Mouse (Mus musculus) cerebellum, adult 18-20 months (tissue): ENCODE results near the gene Slc45a3.

ENCODE experiments used
- DNase-seq, 2 experiments: peaks; one replicate each; pipeline ENCODE4 v3.0.0; 2021

Gene Slc45a3

DNA sequence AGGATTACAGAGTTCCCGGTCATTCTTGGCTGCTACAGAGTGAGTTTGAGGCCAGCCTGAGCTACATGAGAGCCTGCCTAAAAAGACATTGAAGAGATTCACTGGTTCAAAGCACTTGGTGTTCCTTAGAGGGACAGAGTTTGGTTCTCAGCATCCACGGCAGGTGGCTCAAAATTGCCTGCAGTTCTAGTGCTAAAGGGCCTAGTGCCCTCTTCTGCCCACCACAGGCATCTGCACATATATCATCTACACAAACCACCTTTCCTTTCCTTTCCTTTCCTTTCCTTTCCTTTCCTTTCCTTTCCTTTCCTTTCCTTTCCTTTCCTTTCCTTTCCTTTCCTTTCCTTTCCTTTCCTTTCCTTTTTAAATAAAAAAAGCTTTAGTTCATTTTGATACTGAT, 67.8 kb downstream of the Slc45a3 start:
- no peak for DNase-seq

DNA sequence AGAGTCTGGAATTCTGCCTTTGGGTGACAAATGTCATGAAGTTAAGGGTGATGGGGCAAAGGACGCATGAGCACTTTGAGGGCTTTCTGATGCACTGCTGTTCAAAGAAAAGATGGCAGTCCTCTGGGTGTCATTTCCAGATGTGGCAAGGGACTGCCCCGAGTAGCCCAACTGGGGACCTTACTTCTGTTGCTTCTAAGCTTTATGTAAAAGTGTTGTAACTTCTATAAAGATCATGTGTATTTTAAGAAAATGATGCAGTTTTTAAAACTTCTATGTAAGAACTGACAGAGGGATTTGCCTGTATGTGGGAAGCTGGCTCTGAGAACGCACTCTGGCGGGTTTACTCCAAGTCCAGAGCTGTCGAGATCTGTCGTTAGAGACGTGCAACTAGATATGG, 69.4 kb downstream of the Slc45a3 start:
- no peak for DNase-seq
